Mouse (Mus musculus) layer of hippocampus, adult 8-10 months (tissue): ENCODE measurements around the gene Gm10486. TPM values are rescaled to one million over a fixed set of nuclear protein-coding genes. Genes with fewer than 3 reads are reported as not detected.
"Not testable (repeated sequence)": the region's sequence is repeated elsewhere in the genome, so short reads cannot be mapped to it uniquely, and the experiment has no call there.

Source experiments
- DNase-seq, 2 experiments: peaks; one replicate each; pipeline ENCODE4 v3.0.0; 2022; ENCODE audit warnings: low spot score in 2 of 2
- total RNA-seq, 4 experiments: library from RNA; stranded (reverse); gene quantifications; 2 replicates each; pipeline ENCODE4 v1.2.4; 2022

The Gm10486 gene
- total RNA-seq = not detected

DNA sequence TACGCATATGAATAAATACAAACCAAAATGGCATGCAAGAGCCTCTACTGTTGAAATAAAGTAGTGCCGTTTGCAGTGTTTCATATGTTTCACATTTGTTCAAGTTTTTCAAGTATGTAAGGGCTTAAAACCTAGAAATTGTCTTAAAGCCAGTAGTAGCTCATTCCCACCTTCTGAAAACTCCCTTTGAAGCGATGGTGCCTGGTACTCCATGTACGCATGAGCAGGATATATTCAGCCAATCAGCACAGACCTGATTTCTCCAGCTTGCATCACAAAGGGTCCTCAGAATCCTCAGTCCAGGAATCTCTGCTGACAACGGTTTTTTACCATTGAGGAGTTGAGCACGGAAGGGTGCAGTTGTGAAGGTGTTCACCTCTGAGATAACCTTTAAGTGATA, at the start of gene Gm10486:
TSS of gene Gm10486 (plus strand) at position 301 of the 400 bp plus-strand sequence.
- DNase-seq = not testable (repeated sequence)
